Mouse (Mus musculus): Measurements from ENCODE around the gene Dhx40.

- TF ChIP-seq CTCF (IDR thresholded peaks at IDR 0.05; ENCODE audit: low read depth, low read length), result no peak
- TF ChIP-seq POLR2A (IDR thresholded peaks at IDR 0.05; ENCODE audit: extremely low read depth, insufficient read depth, low read length), result no peak
These were observed 56.5 kb downstream of the Dhx40 start for GRCm38 (mm10) chr11:86751010-86751409.
